Mouse (Mus musculus) effector memory CD4-positive, alpha-beta T cell, adult 7 months (primary cell): ENCODE data around the gene Prkn. TPM values are rescaled to one million over a fixed set of nuclear protein-coding genes. Genes with fewer than 3 reads are reported as not detected.

ENCODE experiments used
- polyA plus RNA-seq: library from polyadenylated mRNA; unstranded; fragments of 100-300 nt; shearing (Covaris generic); gene quantifications from one replicate; pipeline ENCODE4 v1.2.1, GENCODE M21; 2017

Gene Prkn
- 0.66 TPM for polyA plus RNA-seq

DNA sequence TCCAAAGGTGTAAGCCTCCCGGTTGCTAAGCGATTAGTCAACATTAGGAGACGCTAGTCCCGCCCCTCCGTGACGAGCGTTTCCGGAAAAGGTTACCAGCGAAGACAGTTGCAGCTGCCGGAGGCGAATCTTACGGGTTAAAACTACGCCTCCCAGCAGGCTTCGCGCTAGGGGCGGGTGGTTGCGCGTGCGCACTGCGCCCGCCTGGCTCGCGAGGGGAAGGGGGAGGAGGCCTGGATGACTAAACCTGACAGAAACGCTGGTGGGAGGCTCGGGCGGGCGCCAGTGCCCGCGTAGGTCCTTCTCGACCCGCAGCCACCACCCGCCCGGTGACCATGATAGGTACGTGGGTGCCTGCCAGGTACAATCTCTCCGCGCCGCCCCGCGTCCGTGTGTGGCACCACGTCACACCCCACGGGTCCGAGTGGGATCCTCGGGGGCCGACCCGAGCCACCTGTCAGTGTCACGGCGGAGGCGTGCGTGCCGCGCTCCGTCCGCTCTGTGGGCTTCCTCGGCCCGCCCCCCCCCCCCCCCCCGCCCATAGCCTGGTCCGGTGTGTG is at the start of gene Prkn, which contains the start of gene Pacrg:
Gene Prkn, plus strand, starts transcription at position 237 of the 560 bp plus-strand sequence.
Gene Pacrg, minus strand, starts transcription at position 164 of the 560 bp plus-strand sequence.

Other genes with a start within 250 kb of the Prkn start
- gene Pacrg, start 73 bp upstream of the Prkn start, polyA plus RNA-seq, result not detected